Mouse (Mus musculus) heart, postnatal 0 days (tissue): ENCODE results near the gene Abca13.

Experiments
- CTCF ChIP-seq: IDR thresholded peaks from 2 replicates; pipeline ENCODE4 v1.5.1; 2016; ENCODE audit warnings: antibody characterized with exemption, control low read depth, low read depth
- EP300 ChIP-seq: IDR thresholded peaks from 2 replicates; pipeline ENCODE4 v1.6.1; 2016; ENCODE audit warnings: antibody characterized with exemption, low read depth

- TF ChIP-seq CTCF (no peak), EP300 (no peak)
These were observed 308.8 kb downstream of the Abca13 start for GRCm38 (mm10) chr11:9500326-9501142.
